Mouse (Mus musculus) forebrain, postnatal 0 days (tissue): ENCODE data around the gene Homer2. TPM values are rescaled to one million over a fixed set of nuclear protein-coding genes. Genes with fewer than 3 reads are reported as not detected.

ENCODE experiments used
- ATAC-seq: fragments of 200-750 bp; cut with Nextera tagmentation; 2 replicates; pipeline ENCODE4 v1.8.0; 2017; ENCODE audit warnings: mild to moderate bottlenecking, moderate library complexity
- DNase-seq: peaks from one replicate; pipeline ENCODE4 v3.0.0-alpha.2; 2015
- H3K27ac ChIP-seq: fragments of 300-500 bp; sonication (generic); 2 replicates; pipeline ENCODE4 v1.5.1; 2014; ENCODE audit warnings: low read depth, mild to moderate bottlenecking, antibody characterized with exemption, low read length, moderate library complexity, mixed read lengths
- H3K27me3 ChIP-seq: fragments of 300-500 bp; sonication (generic); 2 replicates; pipeline ENCODE4 v1.6.1; 2014; ENCODE audit warnings: mild to moderate bottlenecking, low read length, mixed read lengths; ENCODE audit not compliant: insufficient read depth
- H3K36me3 ChIP-seq: fragments of 300-500 bp; sonication (generic); 2 replicates; pipeline ENCODE4 v1.6.1; 2014; ENCODE audit warnings: mild to moderate bottlenecking, moderate library complexity; ENCODE audit not compliant: insufficient read depth
- H3K4me1 ChIP-seq: fragments of 300-500 bp; sonication (generic); 2 replicates; pipeline ENCODE4 v1.6.1; 2014; ENCODE audit warnings: antibody characterized with exemption; ENCODE audit not compliant: insufficient read depth
- H3K4me2 ChIP-seq: fragments of 300-500 bp; sonication (generic); 2 replicates; pipeline ENCODE4 v1.6.1; 2014; ENCODE audit warnings: low read depth, mild to moderate bottlenecking, moderate library complexity
- H3K4me3 ChIP-seq: fragments of 300-500 bp; sonication (generic); 2 replicates; pipeline ENCODE4 v1.5.1; 2014; ENCODE audit warnings: low read depth, low read length, mixed read lengths
- H3K9ac ChIP-seq: fragments of 300-500 bp; sonication (generic); 2 replicates; pipeline ENCODE4 v1.6.1; 2014; ENCODE audit warnings: mild to moderate bottlenecking
- H3K9me3 ChIP-seq: fragments of 300-500 bp; sonication (generic); 2 replicates; pipeline ENCODE4 v1.6.1; 2016; ENCODE audit warnings: low read length
- CTCF ChIP-seq: sonication (generic); IDR thresholded peaks from 2 replicates; pipeline ENCODE4 v1.5.1; 2016; ENCODE audit warnings: antibody characterized with exemption, control low read depth, low read depth
- WGBS: fragments of 180-500 bp; shearing (Covaris S2); extraction: QIAGEN DNeasy Blood & Tissue Kit; methylation state at CpG from one replicate; pipeline ENCODE4 v1.1.7; 2014; 5-methylcytosine and 5-hydroxymethylcytosine counted together
- polyA plus RNA-seq: library from polyadenylated mRNA; unstranded; fragments of >200 nt; fragmentation: Nextera tagmentation; extraction: Ambion mirVana; gene quantifications from 2 replicates; pipeline ENCODE4 v1.2.1, GENCODE M21; 2015
- total RNA-seq: library from RNA; depleted of rRNA; stranded (reverse); fragments of >200 nt; gene quantifications from 2 replicates; pipeline ENCODE4 v1.2.3, GENCODE M21; 2014

The Homer2 gene
- total and polyA plus RNA-seq, 2 experiments from 2014 or later, result 27.9 to 28.8 TPM

- Histone ChIP-seq H3K27ac (no peak overlapping the region), H3K36me3 (no peaks in the 10 kb centered on the region), H3K4me3 (no peak overlapping the region), H3K9me3 (no peaks in the 10 kb centered on the region), H3K27me3 (no peaks in the 10 kb centered on the region), H3K4me2 (no peak overlapping the region), H3K4me1 (no peaks in the 10 kb centered on the region), H3K9ac (no peak overlapping the region)
- no peak for ATAC-seq
- TF ChIP-seq CTCF, result no peak
- 87% methylated on average over 12 of the region's 12 CpGs for WGBS
- DNase-seq, result no peak
Observed at GRCm38 (mm10) chr7:81732183-81733089, 25.1 kb upstream of the Homer2 start.

GRCm38 (mm10) chr7:81731181-81731651 is 23.9 kb upstream of the Homer2 start:
- 50% methylated on average over 6 of the region's 6 CpGs for WGBS
- Histone ChIP-seq H3K4me1 (no peaks in the 10 kb centered on the region), H3K27me3 (no peaks in the 10 kb centered on the region), H3K36me3 (no peaks in the 10 kb centered on the region), H3K4me3 (no peak overlapping the region), H3K9me3 (no peaks in the 10 kb centered on the region), H3K9ac (no peak overlapping the region), H3K4me2 (no peak overlapping the region), H3K27ac (no peak overlapping the region)
- ATAC-seq (peak; percentile 95), DNase-seq (peak; percentile 71)
- TF ChIP-seq CTCF, result no peak

- Histone ChIP-seq H3K27me3 (no peaks in the 10 kb centered on the region), H3K4me1 (no peaks in the 10 kb centered on the region), H3K9ac (no peak overlapping the region), H3K36me3 (no peaks in the 10 kb centered on the region), H3K27ac (no peak overlapping the region), H3K9me3 (no peaks in the 10 kb centered on the region), H3K4me3 (no peak overlapping the region), H3K4me2 (no peak overlapping the region)
- 88% methylated on average over 9 of the region's 9 CpGs for WGBS
- no peak for DNase-seq
- ATAC-seq, result no peak
- TF ChIP-seq CTCF, result no peak
Observed at GRCm38 (mm10) chr7:81729787-81730186, 22.5 kb upstream of the Homer2 start.

GRCm38 (mm10) chr7:81727716-81728115 is 20.4 kb upstream of the Homer2 start:
- Histone ChIP-seq H3K27ac (no peak overlapping the region), H3K9ac (no peak overlapping the region), H3K36me3 (no peaks in the 10 kb centered on the region), H3K4me2 (no peak overlapping the region), H3K4me1 (no peaks in the 10 kb centered on the region), H3K27me3 (no peaks in the 10 kb centered on the region), H3K4me3 (no peak overlapping the region), H3K9me3 (no peaks in the 10 kb centered on the region)
- TF ChIP-seq CTCF, result no peak
- DNase-seq, result no peak
- 78% methylated on average over 9 of the region's 9 CpGs for WGBS
- no peak for ATAC-seq

- no peak overlapping the region for H3K9ac ChIP-seq
- ATAC-seq, result no peak
- TF ChIP-seq CTCF, result no peak
- 66% methylated on average over 2 of the region's 2 CpGs for WGBS
- H3K4me3 ChIP-seq, result no peak overlapping the region
- no peaks in the 10 kb centered on the region for H3K9me3 ChIP-seq
- no peaks in the 10 kb centered on the region for H3K27me3 ChIP-seq
- no peaks in the 10 kb centered on the region for H3K36me3 ChIP-seq
- no peaks in the 10 kb centered on the region for H3K4me1 ChIP-seq
- no peak for DNase-seq
- no peak overlapping the region for H3K27ac ChIP-seq
- H3K4me2 ChIP-seq, result no peak overlapping the region
Observed at GRCm38 (mm10) chr7:81726728-81727005, 19.3 kb upstream of the Homer2 start.

- Histone ChIP-seq H3K9me3 (no peaks in the 10 kb centered on the region), H3K9ac (no peak overlapping the region), H3K27ac (no peak overlapping the region), H3K36me3 (no peaks in the 10 kb centered on the region), H3K4me1 (no peaks in the 10 kb centered on the region), H3K4me2 (no peak overlapping the region), H3K4me3 (no peak overlapping the region), H3K27me3 (no peaks in the 10 kb centered on the region)
- 76% methylated on average over 18 of the region's 18 CpGs for WGBS
- ATAC-seq (no peak), DNase-seq (no peak)
- TF ChIP-seq CTCF, result no peak
Observed at GRCm38 (mm10) chr7:81725986-81726727, 18.8 kb upstream of the Homer2 start.

- Histone ChIP-seq H3K27me3 (no peaks in the 10 kb centered on the region), H3K4me1 (no peaks in the 10 kb centered on the region), H3K27ac (no peak overlapping the region), H3K4me3 (no peak overlapping the region), H3K36me3 (no peaks in the 10 kb centered on the region), H3K9ac (no peak overlapping the region), H3K9me3 (no peaks in the 10 kb centered on the region), H3K4me2 (no peak overlapping the region)
- DNase-seq (no peak), ATAC-seq (no peak)
- TF ChIP-seq CTCF, result no peak
- 85% methylated on average over 10 of the region's 10 CpGs for WGBS
Observed at GRCm38 (mm10) chr7:81723851-81724250, 16.5 kb upstream of the Homer2 start.
